Mouse (Mus musculus) megakaryocyte progenitor cell, adult 5-6 weeks (primary cell): ENCODE results near the gene Dnah7b. TPM values are rescaled to one million over a fixed set of nuclear protein-coding genes. Genes with fewer than 3 reads are reported as not detected.
"Not testable (repeated sequence)": the region's sequence is repeated elsewhere in the genome, so short reads cannot be mapped to it uniquely, and the experiment has no call there.

Experiments used
- ATAC-seq: replicated peaks from 2 replicates; pipeline ENCODE4 v1.8.0; 2016; ENCODE audit warnings: mild to moderate bottlenecking, moderate TSS enrichment, inconsistent platforms; ENCODE audit not compliant: poor library complexity
- total RNA-seq, 2 experiments: library from RNA; stranded (forward) in 1 of 2; stranded (reverse) in 1 of 2; fragments of 157-497, 149-512 nt in 1 of 2; fragments of 200-1000 nt in 1 of 2; gene quantifications; 2 replicates each; pipeline versions ENCODE4 v1.2.3 to v1.2.4; 2015 to 2017

The Dnah7b gene
- total RNA-seq (2015) (not detected in 2 replicates), total RNA-seq (2017) (0.10 TPM in 1 of 2 replicates, not detected in the other)

- ATAC-seq: no peak
These were observed at the start of gene Dnah7b for GRCm38 (mm10) chr1:46066015-46066414. Dnah7b (plus strand) TSS chr1:46066315.

- ATAC-seq: peak; percentile 51
These were observed 47.6 kb upstream of the Dnah7b start for GRCm38 (mm10) chr1:46018382-46018977.

- ATAC-seq: peak; percentile 73
These were observed 43.9 kb upstream of the Dnah7b start for GRCm38 (mm10) chr1:46022262-46022661.

DNA sequence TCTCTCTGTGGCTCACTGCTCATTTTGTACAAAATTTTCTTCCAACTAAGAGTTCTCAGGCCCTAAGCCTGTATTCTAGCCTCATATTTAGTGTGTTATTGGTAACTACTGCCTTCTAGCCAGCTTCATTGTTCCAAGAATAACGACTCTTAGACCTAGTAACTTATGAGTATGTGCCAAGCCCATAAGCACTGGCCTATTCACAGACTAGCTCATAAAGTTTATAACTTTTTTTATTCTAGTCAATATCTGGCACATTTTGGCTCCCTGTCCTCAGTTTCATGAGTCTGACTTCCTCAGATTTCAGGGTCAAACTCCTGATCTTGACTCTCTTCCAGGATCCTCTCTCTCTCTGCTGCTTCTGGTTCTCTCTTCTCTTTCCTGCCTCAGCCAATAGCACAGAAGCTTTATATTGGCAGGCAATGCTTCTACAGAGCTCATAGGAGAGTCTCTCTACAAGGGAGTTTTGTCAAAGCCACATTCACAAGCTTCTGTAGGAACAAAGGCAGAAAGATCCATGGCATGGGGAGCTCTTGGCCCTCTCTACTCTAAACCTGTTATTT, 34.0 kb upstream of the Dnah7b start:
- no peak for ATAC-seq

- ATAC-seq: no peak
These were observed 17.9 kb upstream of the Dnah7b start for GRCm38 (mm10) chr1:46048188-46048587.

- peak; percentile 72 for ATAC-seq
These were observed 553 bp downstream of the Dnah7b start for GRCm38 (mm10) chr1:46066484-46067251.

GRCm38 (mm10) chr1:46068787-46069186, 2.7 kb downstream of the Dnah7b start:
- not testable (repeated sequence) for ATAC-seq

DNA sequence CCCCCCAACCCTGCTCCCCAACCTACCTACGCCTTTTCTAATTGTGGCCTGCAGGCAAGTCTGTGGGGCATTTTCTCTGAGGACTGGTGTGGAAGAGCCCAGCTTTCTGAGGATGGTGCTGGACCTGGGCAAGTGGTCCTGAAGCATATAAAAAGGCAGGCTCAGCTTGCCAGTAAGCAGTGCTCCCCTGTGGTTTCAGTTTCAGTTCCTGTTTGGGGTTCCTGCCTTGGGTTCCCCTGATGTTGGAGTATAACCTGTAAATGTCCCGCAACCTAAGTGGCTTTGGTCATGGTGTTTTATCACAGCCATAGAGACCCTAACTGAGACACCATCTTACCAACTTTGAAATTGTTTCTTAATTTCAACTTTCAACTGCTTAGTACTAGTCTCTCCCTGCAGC, 11.8 kb downstream of the Dnah7b start:
- ATAC-seq: no peak

GRCm38 (mm10) chr1:46100484-46100883, 34.4 kb downstream of the Dnah7b start:
- ATAC-seq: no peak

DNA sequence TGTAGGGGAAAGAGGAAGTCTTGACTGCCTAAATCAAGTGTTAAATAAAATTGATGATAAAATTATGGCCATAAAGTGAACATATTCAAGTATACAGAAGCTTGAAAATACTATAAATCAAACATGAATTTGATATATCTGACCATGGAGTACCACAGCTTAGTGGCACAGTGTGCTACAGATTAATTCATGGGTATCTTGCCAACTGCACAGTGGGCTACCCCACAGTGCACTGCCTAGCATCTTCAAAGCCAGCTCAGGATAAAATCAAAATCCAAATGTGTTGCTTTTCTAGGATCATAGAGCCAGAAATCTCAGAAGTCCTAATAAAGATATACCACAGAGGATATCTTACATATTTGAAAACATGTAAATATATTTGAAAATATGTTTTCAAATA, 46.5 kb downstream of the Dnah7b start:
- ATAC-seq: not testable (repeated sequence)

GRCm38 (mm10) chr1:46117179-46117578, 51.1 kb downstream of the Dnah7b start:
- not testable (repeated sequence) for ATAC-seq

DNA sequence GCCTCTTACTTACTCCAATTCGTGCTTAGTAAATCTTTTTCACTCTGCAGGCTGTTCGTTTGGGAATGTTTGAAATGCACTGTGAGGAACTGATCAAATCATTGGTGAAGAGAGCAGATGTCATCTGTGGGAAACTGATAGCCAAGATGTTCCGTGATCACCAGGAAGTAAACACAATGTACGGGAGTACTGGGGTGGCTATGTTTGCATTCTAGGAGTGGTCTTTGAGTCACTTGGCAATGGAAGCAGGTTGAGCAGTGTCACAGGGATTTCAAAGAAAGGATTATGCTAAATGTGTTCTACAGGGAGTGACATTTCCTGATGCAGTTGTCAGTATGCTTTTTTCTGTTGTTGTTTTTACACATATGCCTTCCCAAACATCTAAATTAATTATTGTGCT, 61.9 kb downstream of the Dnah7b start:
- no peak for ATAC-seq

- not testable (repeated sequence) for ATAC-seq
These were observed 130.7 kb downstream of the Dnah7b start for GRCm38 (mm10) chr1:46196835-46197234.

- ATAC-seq: not testable (repeated sequence)
These were observed 135.1 kb downstream of the Dnah7b start for GRCm38 (mm10) chr1:46201169-46201568.

DNA sequence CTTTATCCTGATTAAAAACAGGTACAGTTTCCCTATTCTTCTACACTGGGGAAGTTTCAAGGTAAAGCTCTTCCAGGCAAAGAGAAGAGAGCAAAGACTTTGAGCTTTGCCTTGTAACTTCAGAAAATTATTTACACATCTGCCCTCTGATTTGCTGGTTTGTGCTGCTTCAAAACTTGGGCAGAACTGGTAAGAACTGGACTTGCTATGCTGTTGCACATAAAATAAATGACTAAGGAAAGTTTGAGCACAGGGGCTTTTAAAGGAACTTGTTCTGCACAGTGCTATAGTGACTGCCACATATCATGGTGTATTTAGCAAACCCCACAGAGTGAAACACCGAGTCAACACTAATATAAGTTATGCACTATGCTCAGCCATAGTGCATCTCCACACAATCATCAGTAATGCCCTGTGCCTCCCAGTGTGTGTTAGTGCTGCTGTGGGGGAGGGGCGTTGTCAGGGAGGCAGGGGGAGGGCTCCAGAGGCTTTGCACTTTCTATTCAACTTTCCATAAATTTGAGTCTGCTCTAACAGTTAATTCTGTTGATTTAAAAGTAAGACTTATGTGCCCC, 144.0 kb downstream of the Dnah7b start:
- ATAC-seq: not testable (repeated sequence)

DNA sequence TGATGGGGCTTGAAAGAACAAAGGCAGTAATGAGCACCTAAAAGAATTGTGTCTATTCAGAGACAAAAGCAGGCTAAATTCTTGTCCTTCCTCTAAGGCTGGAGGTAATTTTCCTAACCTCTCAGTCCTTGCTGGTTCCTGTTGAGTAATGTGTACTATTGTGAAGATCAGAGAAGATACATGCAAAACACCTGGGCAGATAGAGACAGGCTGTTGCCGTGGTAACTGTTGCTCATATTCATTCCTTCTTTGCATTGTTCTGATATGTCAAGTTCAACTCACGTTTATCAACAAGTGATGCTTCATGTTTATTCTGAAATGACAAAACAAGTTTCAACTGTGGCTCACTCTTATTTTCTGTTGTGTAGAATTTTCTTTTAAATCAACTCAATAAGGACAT, 156.6 kb downstream of the Dnah7b start:
- ATAC-seq: not testable (repeated sequence)

GRCm38 (mm10) chr1:46226136-46226535, 160.0 kb downstream of the Dnah7b start:
- not testable (repeated sequence) for ATAC-seq

DNA sequence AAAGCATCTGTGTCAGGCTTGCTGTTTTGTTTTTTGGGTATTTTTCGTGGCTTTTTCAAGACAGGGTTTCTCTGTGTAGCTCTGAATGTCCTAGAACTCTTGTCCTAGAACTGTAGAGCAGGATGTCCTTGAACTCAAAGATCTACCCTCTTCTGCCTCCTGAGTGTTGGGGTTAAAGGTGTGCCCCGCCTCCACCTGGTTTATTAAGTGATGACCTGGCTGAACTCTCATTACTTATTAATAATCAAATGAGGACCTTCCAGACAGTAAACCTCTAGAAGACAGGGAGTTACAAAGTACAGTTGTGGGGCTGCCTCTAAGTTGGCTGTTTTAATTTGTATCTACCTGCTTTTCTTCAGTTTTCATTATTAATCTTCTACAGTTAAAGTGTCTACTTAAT, 202.7 kb downstream of the Dnah7b start:
- not testable (repeated sequence) for ATAC-seq

- ATAC-seq: no peak
These were observed 205.8 kb downstream of the Dnah7b start for GRCm38 (mm10) chr1:46271927-46272326.

GRCm38 (mm10) chr1:46278057-46278910, 212.2 kb downstream of the Dnah7b start:
- ATAC-seq: not testable (repeated sequence)
